Mouse (Mus musculus): ENCODE results near the gene Sorbs1. TPM values are rescaled to one million over a fixed set of nuclear protein-coding genes. Genes with fewer than 3 reads are reported as not detected.
"Not testable (repeated sequence)": the region's sequence is repeated elsewhere in the genome, so short reads cannot be mapped to it uniquely, and the experiment has no call there.

Sorbs1 gene
- 36.3 and 39.0 TPM in 2 replicates for polyA plus RNA-seq (2016; fragmentation: Nextera tagmentation; extraction: Ambion mirVana)

DNA sequence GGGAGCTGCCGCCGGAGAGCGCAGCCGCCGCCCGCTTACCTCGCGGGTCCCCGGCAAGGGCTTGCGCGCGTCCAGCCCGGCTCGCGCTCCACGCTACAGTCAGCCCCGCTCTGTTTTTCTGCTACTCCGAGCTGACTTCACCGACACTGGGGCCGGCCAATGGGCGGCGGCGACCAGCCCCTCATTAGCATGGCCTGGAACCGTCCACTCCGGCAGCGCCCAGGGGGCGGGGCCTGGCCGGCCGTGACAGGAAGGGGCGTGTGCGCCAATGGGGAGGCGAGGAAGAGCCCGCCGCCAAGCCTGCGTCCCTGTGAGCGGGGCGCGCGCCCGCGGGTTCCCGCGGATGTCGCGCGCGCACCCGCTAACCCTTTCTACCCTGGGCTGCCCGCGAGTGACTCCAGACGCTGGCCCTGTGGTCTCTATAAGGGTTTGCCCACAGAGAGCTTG lies at the start of gene Sorbs1:
Sorbs1 (minus strand) TSS at position 148 of the 447 bp plus-strand sequence.
- Histone ChIP-seq H3K4me3 (peak within 1 kb of the TSS; percentile 83), H3K4me1 (peaks cover 17% of the 10 kb centered on the region), H3K27me3 (ENCODE audit: poor library complexity, severe bottlenecking) (no peaks in the 10 kb centered on the region), H3K27ac (peak within 1 kb of the TSS; percentile 90), H3K36me3 (replicated peaks) (no peaks in the 10 kb centered on the region), H3K9me3 (no peaks in the 10 kb centered on the region)
- WGBS, result under 1% methylated on average over 51 of the region's 51 CpGs
- DNase-seq (ENCODE audit: extremely low spot score, low spot score), result peak; percentile 95

DNA sequence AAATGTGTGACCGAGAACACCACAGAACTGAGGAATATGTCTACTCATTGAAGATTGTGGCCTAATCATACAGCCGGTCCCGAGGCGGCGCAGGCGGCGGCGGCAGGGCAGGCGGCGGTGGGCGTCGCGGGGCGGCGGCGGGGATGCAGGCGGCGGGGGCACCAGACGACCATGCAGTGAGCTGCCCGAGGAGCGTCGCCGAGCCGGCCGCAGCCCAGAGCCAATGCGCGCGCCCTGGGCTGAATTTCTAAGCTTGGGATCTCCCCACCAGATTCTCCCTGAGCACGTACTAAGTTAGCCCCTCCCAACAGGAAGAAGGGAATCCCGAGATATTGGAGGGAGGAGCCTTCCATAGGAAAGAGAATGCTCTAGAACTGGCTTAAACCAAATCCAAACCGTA lies 47.9 kb upstream of the Sorbs1 start:
- H3K27ac ChIP-seq; H3K4me3 ChIP-seq; H3K9me3 ChIP-seq; DNase-seq (ENCODE audit: extremely low spot score, low spot score); H3K4me1 ChIP-seq; H3K27me3 ChIP-seq (ENCODE audit: poor library complexity, severe bottlenecking): not testable (repeated sequence)
- WGBS, result 71% methylated on average over 17 of the region's 31 CpGs
- H3K36me3 ChIP-seq (replicated peaks), result peaks cover 70% of the 10 kb centered on the region

DNA sequence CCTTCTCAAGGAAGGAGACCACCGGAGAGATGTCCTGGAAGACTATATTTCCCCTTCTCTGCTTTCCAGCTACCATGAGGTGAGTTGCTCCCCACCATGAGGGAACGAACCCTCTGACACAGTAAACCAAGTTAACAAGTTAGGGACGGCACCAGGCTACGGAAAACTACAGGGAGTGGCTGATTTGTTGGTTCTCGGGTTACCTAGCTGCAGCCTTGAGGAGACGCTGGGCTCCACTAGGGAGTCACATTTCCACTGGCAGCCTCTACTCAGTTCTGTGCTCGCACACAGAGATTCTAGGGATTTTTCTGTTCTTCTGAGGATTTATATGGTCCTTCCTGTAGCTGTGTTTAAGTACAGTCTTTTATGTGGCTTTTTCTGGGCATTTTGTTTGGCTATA lies 42.5 kb upstream of the Sorbs1 start:
- Histone ChIP-seq H3K4me1 (no peaks in the 10 kb centered on the region), H3K9me3 (peaks cover 5% of the 10 kb centered on the region; the same call in 1 of the 2 replicates), H3K27ac (no peak overlapping the region), H3K36me3 (replicated peaks) (peaks cover 76% of the 10 kb centered on the region), H3K27me3 (ENCODE audit: poor library complexity, severe bottlenecking) (no peaks in the 10 kb centered on the region), H3K4me3 (no peak overlapping the region)
- WGBS, result 92% methylated on average over 7 of the region's 7 CpGs
- DNase-seq (ENCODE audit: extremely low spot score, low spot score), result no peak

DNA sequence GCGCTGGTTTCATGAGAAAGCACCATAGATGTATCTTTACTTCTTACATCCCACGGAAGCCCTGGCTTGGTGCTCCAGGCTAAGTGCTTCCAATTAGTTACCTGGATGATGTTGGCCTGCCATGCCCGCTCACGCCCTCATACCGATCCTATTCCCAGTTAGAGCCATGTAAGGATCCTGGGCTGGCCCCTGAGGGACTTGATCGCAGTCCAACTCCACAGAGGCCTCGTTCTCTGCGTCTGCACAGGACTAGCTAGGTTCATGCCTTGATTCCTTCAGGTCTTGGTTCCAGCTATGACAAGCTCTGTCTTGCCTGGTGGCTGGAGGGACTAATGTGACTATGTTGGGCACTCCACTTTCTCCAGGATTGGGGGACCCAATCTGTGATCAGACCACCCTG lies 41.6 kb upstream of the Sorbs1 start:
- Histone ChIP-seq H3K27me3 (ENCODE audit: poor library complexity, severe bottlenecking) (no peaks in the 10 kb centered on the region), H3K4me1 (no peaks in the 10 kb centered on the region), H3K36me3 (replicated peaks) (peaks cover 85% of the 10 kb centered on the region), H3K4me3 (no peak overlapping the region), H3K9me3 (peaks cover 5% of the 10 kb centered on the region; the same call in 1 of the 2 replicates), H3K27ac (no peak overlapping the region)
- DNase-seq (ENCODE audit: extremely low spot score, low spot score), result no peak
- WGBS, result 95% methylated on average over 8 of the region's 8 CpGs

GRCm38 (mm10) chr19:40554343-40554742 lies 40.8 kb upstream of the Sorbs1 start:
- DNase-seq (ENCODE audit: extremely low spot score, low spot score), result no peak
- H3K4me1 ChIP-seq, result peaks cover 4% of the 10 kb centered on the region
- no peak overlapping the region for H3K27ac ChIP-seq
- no peaks in the 10 kb centered on the region for H3K27me3 ChIP-seq (ENCODE audit: poor library complexity, severe bottlenecking)
- peaks cover 90% of the 10 kb centered on the region for H3K36me3 ChIP-seq (replicated peaks)
- H3K4me3 ChIP-seq, result no peak overlapping the region
- peaks cover 5% of the 10 kb centered on the region; the same call in 1 of the 2 replicates for H3K9me3 ChIP-seq
- 96% methylated on average over 11 of the region's 11 CpGs for WGBS

DNA sequence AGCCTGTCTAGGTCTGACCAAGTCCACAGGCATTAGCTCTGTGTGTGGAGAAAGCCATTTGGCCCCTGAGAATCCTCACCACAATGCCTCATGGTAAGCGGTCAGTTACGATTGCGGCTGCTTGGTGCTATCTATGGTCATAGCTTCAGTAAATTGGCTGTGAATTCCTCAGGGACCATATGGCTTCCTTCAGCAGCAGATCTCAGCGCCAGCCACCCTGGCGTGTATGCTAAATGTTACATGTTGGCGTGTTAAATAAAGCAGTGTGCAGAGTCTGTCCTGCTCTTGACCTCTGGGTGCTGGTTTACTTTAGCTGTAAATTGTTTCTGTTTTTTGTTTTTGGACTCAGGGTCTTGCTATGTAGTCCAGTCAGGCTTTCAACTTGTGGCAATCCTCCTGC lies 40.3 kb upstream of the Sorbs1 start:
- DNase-seq (ENCODE audit: extremely low spot score, low spot score), result no peak
- no peaks in the 10 kb centered on the region for H3K27me3 ChIP-seq (ENCODE audit: poor library complexity, severe bottlenecking)
- H3K4me1 ChIP-seq, result peaks cover 9% of the 10 kb centered on the region
- H3K36me3 ChIP-seq (replicated peaks), result peaks cover 90% of the 10 kb centered on the region
- H3K4me3 ChIP-seq, result no peak overlapping the region
- H3K27ac ChIP-seq, result no peak overlapping the region
- H3K9me3 ChIP-seq, result peaks cover 5% of the 10 kb centered on the region; the same call in 1 of the 2 replicates
- WGBS, result 97% methylated on average over 6 of the region's 6 CpGs

DNA sequence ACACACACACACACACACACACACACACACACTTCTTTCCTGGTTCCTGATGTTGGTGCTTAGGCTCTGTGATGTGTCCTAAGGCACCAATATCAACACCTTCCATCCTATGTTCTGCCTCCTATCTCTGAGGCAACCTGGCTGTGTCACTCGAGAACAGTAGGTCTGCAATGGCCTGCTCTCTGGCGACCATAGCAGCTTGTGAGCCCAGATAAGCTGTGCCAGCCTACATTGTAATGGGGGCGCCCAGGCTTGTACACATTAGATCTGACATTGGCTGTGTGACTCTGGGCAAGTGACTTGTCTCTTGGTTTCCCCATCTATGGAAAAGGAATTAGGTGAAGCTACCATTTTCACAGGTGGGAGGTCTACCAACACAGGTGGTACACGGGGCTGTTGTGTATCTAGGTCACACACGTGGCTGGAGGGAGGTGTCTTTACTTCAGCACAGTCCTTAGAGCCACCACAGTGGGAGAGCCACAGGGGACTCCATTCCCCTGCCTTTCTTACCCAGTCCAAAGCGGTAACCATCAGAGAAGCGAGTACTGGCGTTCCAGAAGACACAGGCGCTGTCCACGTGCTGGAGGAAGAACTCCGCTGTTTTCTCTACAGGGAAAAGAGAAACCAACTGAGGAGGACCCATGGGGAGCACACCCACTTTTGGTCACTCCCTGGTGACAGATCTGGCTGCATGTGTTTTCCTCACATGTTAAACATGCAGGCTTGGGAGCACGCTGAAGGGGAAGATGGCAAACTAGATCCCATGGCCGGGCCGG lies 39.6 kb upstream of the Sorbs1 start:
- Histone ChIP-seq H3K4me3 (no peak overlapping the region), H3K9me3 (peaks cover 5% of the 10 kb centered on the region; the same call in 1 of the 2 replicates), H3K36me3 (replicated peaks) (peaks cover 86% of the 10 kb centered on the region), H3K27ac (no peak overlapping the region), H3K27me3 (ENCODE audit: poor library complexity, severe bottlenecking) (no peaks in the 10 kb centered on the region), H3K4me1 (peaks cover 14% of the 10 kb centered on the region)
- WGBS, result 93% methylated on average over 14 of the region's 14 CpGs
- no peak for DNase-seq (ENCODE audit: extremely low spot score, low spot score)

- WGBS, result 70% methylated on average over 6 of the region's 6 CpGs
- Histone ChIP-seq H3K27me3 (ENCODE audit: poor library complexity, severe bottlenecking) (no peaks in the 10 kb centered on the region), H3K4me1 (peaks cover 14% of the 10 kb centered on the region), H3K36me3 (replicated peaks) (peaks cover 50% of the 10 kb centered on the region), H3K4me3 (no peak overlapping the region), H3K27ac (no peak overlapping the region), H3K9me3 (no peaks in the 10 kb centered on the region)
- DNase-seq (ENCODE audit: extremely low spot score, low spot score), result no peak
Observed at GRCm38 (mm10) chr19:40549516-40550135, 36.0 kb upstream of the Sorbs1 start.

GRCm38 (mm10) chr19:40548796-40549515 lies 35.4 kb upstream of the Sorbs1 start:
- WGBS, result 46% methylated on average over 5 of the region's 5 CpGs
- no peak overlapping the region for H3K4me3 ChIP-seq
- DNase-seq (ENCODE audit: extremely low spot score, low spot score), result no peak

DNA sequence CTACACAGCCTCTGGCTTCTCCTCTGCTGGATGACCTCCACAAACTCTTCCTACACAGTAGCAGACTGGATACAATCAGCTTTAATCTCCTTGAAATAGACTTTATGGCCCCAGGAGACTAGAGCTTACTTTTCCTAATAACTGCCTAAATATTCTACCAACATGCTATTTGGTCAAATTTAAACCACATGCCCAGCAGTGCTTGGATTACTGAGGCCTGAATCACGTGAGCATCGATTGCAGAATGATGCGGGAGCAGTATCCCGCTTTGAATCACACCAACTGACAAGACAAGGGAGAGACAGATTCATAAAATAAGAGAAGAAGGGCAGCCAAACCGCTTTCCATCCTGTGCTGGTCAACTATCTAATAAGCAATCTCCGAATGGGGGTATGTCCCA lies 34.8 kb upstream of the Sorbs1 start:
- Histone ChIP-seq H3K4me3 (no peak overlapping the region), H3K27ac (no peak overlapping the region), H3K9me3 (no peaks in the 10 kb centered on the region), H3K27me3 (ENCODE audit: poor library complexity, severe bottlenecking) (no peaks in the 10 kb centered on the region), H3K36me3 (replicated peaks) (peaks cover 38% of the 10 kb centered on the region), H3K4me1 (peaks cover 14% of the 10 kb centered on the region)
- 85% methylated on average over 6 of the region's 6 CpGs for WGBS
- DNase-seq (ENCODE audit: extremely low spot score, low spot score), result no peak

More at GRCm38 (mm10) chr19:40548796-40549515, 35.4 kb upstream of the Sorbs1 start:
- no peaks in the 10 kb centered on the region for H3K27me3 ChIP-seq (ENCODE audit: poor library complexity, severe bottlenecking)
- no peaks in the 10 kb centered on the region for H3K9me3 ChIP-seq
- H3K36me3 ChIP-seq (replicated peaks), result peaks cover 44% of the 10 kb centered on the region
- peaks cover 14% of the 10 kb centered on the region for H3K4me1 ChIP-seq
- H3K27ac ChIP-seq, result no peak overlapping the region

DNA sequence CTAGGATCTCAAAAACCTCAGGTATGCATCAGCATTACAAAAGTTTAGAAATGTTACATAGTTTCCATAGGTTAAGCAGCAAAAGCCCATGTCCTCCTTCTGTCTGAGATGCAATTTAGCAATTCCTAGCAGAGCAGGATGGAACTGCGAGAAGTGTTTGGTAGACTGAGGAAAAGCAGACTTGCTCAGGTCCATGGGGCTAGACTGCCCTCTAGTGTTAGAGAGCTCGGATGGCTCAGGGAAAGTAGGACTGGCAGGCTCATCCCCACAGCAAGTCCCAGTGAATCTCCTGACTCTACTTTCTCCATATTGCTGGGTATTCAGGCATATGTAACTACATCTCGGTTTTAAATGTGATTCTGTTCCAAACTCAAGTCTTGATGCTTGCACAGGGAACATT lies 31.3 kb upstream of the Sorbs1 start:
- H3K4me1 ChIP-seq, result peaks cover 12% of the 10 kb centered on the region
- H3K27me3 ChIP-seq (ENCODE audit: poor library complexity, severe bottlenecking), result no peaks in the 10 kb centered on the region
- no peaks in the 10 kb centered on the region for H3K9me3 ChIP-seq
- no peak overlapping the region for H3K4me3 ChIP-seq
- no peak overlapping the region for H3K27ac ChIP-seq
- WGBS, result 12% methylated on average over 3 of the region's 3 CpGs
- DNase-seq (ENCODE audit: extremely low spot score, low spot score), result peak; percentile 47
- H3K36me3 ChIP-seq (replicated peaks), result peaks cover 3% of the 10 kb centered on the region; the same call in 1 of the 2 replicates

GRCm38 (mm10) chr19:40542776-40543175 lies 29.2 kb upstream of the Sorbs1 start:
- Histone ChIP-seq H3K27ac (no peak overlapping the region), H3K36me3 (replicated peaks) (no peaks in the 10 kb centered on the region), H3K4me1 (no peaks in the 10 kb centered on the region), H3K4me3 (no peak overlapping the region), H3K9me3 (no peaks in the 10 kb centered on the region), H3K27me3 (ENCODE audit: poor library complexity, severe bottlenecking) (no peaks in the 10 kb centered on the region)
- no peak for DNase-seq (ENCODE audit: extremely low spot score, low spot score)
- WGBS, result 89% methylated on average over 7 of the region's 7 CpGs
